Mouse (Mus musculus) forebrain, embryonic 14.5 days (tissue): ENCODE data around the gene Mrpl55. TPM values are rescaled to one million over a fixed set of nuclear protein-coding genes. Genes with fewer than 3 reads are reported as not detected.

ENCODE experiments used
- ATAC-seq: fragments of 200-750 bp; cut with Nextera tagmentation; 2 replicates; pipeline ENCODE4 v1.8.0; 2017; ENCODE audit warnings: mild to moderate bottlenecking, moderate library complexity
- DNase-seq: peaks from one replicate; pipeline ENCODE4 v3.0.0-alpha.2; 2015; ENCODE audit warnings: low spot score
- H3K27ac ChIP-seq: fragments of 300-500 bp; sonication (generic); 2 replicates; pipeline ENCODE4 v1.5.1; 2014; ENCODE audit warnings: low read depth, mild to moderate bottlenecking, control low read depth, low read length, moderate library complexity
- H3K27me3 ChIP-seq: fragments of 300-500 bp; sonication (generic); replicated peaks from 2 replicates; pipeline ENCODE4 v1.6.1; 2014; ENCODE audit warnings: low read length, control low read depth, mixed read lengths; ENCODE audit not compliant: control insufficient read depth, insufficient read depth
- H3K36me3 ChIP-seq: fragments of 300-500 bp; sonication (generic); 2 replicates; pipeline ENCODE4 v1.6.1; 2014; ENCODE audit warnings: low read length, control low read depth; ENCODE audit not compliant: control insufficient read depth, insufficient read depth
- H3K4me1 ChIP-seq: fragments of 300-500 bp; sonication (generic); 2 replicates; pipeline ENCODE4 v1.6.1; 2014; ENCODE audit warnings: antibody characterized with exemption, low read length, control low read depth; ENCODE audit not compliant: control insufficient read depth, insufficient read depth
- H3K4me2 ChIP-seq: fragments of 300-500 bp; sonication (generic); 2 replicates; pipeline ENCODE4 v1.6.1; 2014; ENCODE audit warnings: mild to moderate bottlenecking, control low read depth, low read length
- H3K4me3 ChIP-seq: fragments of 300-500 bp; sonication (generic); 2 replicates; pipeline ENCODE4 v1.5.1; 2014; ENCODE audit warnings: low read depth, low read length, control low read depth
- H3K9ac ChIP-seq: fragments of 300-500 bp; sonication (generic); 2 replicates; pipeline ENCODE4 v1.6.1; 2014; ENCODE audit warnings: mild to moderate bottlenecking, low read length, control low read depth, moderate library complexity
- H3K9me3 ChIP-seq: fragments of 300-500 bp; sonication (generic); replicated peaks from 2 replicates; pipeline ENCODE4 v1.6.1; 2016; ENCODE audit warnings: low read length, control low read depth, mixed read lengths; ENCODE audit not compliant: control insufficient read depth
- WGBS: fragments of 180-500 bp; shearing (Covaris S2); extraction: QIAGEN DNeasy Blood & Tissue Kit; methylation state at CpG from one replicate; pipeline ENCODE4 v1.1.7; 2014; 5-methylcytosine and 5-hydroxymethylcytosine counted together
- polyA plus RNA-seq: library from polyadenylated mRNA; unstranded; fragments of >200 nt; fragmentation: Nextera tagmentation; extraction: Ambion mirVana; gene quantifications from 2 replicates; pipeline ENCODE4 v1.2.1, GENCODE M21; 2014

The Mrpl55 gene
- polyA plus RNA-seq, 1 experiment from 2014 or later: 119 TPM

- H3K4me1 ChIP-seq: no peaks in the 10 kb centered on the region
- 90% methylated on average over 5 of the region's 5 CpGs for WGBS
- H3K9ac ChIP-seq: no peak overlapping the region
- no peak overlapping the region for H3K4me3 ChIP-seq
- no peaks in the 10 kb centered on the region for H3K27me3 ChIP-seq
- ATAC-seq (no peak), DNase-seq (no peak)
- H3K4me2 ChIP-seq: no peak overlapping the region
- peaks cover 39% of the 10 kb centered on the region for H3K36me3 ChIP-seq
- H3K27ac ChIP-seq: no peak overlapping the region
- H3K9me3 ChIP-seq: no peaks in the 10 kb centered on the region
These were observed 16.8 kb upstream of the Mrpl55 start for GRCm38 (mm10) chr11:59185490-59185889.

GRCm38 (mm10) chr11:59187706-59188105 lies 14.6 kb upstream of the Mrpl55 start:
- H3K27me3 ChIP-seq: no peaks in the 10 kb centered on the region
- H3K9ac ChIP-seq: no peak overlapping the region
- DNase-seq (no peak), ATAC-seq (no peak)
- H3K4me1 ChIP-seq: 0 out of 2 replicates have a peak, but pooled peaks cover 2% of the 10 kb centered on the region
- no peak overlapping the region for H3K4me2 ChIP-seq
- WGBS: 83% methylated on average over 6 of the region's 6 CpGs
- H3K9me3 ChIP-seq: no peaks in the 10 kb centered on the region
- H3K36me3 ChIP-seq: peaks cover 34% of the 10 kb centered on the region
- no peak overlapping the region for H3K4me3 ChIP-seq
- H3K27ac ChIP-seq: no peak overlapping the region

GRCm38 (mm10) chr11:59191231-59192058 lies 10.8 kb upstream of the Mrpl55 start:
- under 1% methylated on average over 55 of the region's 59 CpGs for WGBS
- DNase-seq: peak; percentile 92
- no peaks in the 10 kb centered on the region for H3K9me3 ChIP-seq
- ATAC-seq: peak; percentile 97
- peak overlapping the region; percentile 76 for H3K4me2 ChIP-seq
- H3K4me1 ChIP-seq: 0 out of 2 replicates have a peak, but pooled peaks cover 2% of the 10 kb centered on the region
- no peaks in the 10 kb centered on the region for H3K27me3 ChIP-seq
- peak overlapping the region; percentile 86 for H3K27ac ChIP-seq
- H3K9ac ChIP-seq: peak overlapping the region; percentile 82
- H3K36me3 ChIP-seq: peaks cover 4% of the 10 kb centered on the region; the same call in 1 of the 2 replicates
- H3K4me3 ChIP-seq: peak overlapping the region; percentile 61

- no peaks in the 10 kb centered on the region for H3K9me3 ChIP-seq
- H3K27me3 ChIP-seq: no peaks in the 10 kb centered on the region
- ATAC-seq: peak; percentile 22
- peak within 1 kb of the TSS; percentile 82 for H3K9ac ChIP-seq
- H3K36me3 ChIP-seq: no peaks in the 10 kb centered on the region
- peak within 1 kb of the TSS; percentile 76 for H3K4me2 ChIP-seq
- WGBS: 6% methylated on average over 16 of the region's 16 CpGs
- H3K4me1 ChIP-seq: 0 out of 2 replicates have a peak, but pooled peaks cover 2% of the 10 kb centered on the region
- H3K4me3 ChIP-seq: peak within 1 kb of the TSS; percentile 61
- no peak for DNase-seq
- peak within 1 kb of the TSS; percentile 86 for H3K27ac ChIP-seq
These were observed 10.3 kb upstream of the Mrpl55 start, which contains the start of gene Guk1 for GRCm38 (mm10) chr11:59192059-59192386. TSS of gene Guk1 (minus strand) at chr11:59192212.

- H3K4me1 ChIP-seq: peaks cover 2% of the 10 kb centered on the region; the same call in 1 of the 2 replicates
- H3K27ac ChIP-seq: no peak overlapping the region
- no peaks in the 10 kb centered on the region for H3K9me3 ChIP-seq
- no peak overlapping the region for H3K4me2 ChIP-seq
- DNase-seq (no peak), ATAC-seq (no peak)
- H3K4me3 ChIP-seq: no peak overlapping the region
- no peak overlapping the region for H3K9ac ChIP-seq
- no peaks in the 10 kb centered on the region for H3K27me3 ChIP-seq
- no peaks in the 10 kb centered on the region for H3K36me3 ChIP-seq
These were observed 6.1 kb upstream of the Mrpl55 start for GRCm38 (mm10) chr11:59196230-59196629.

GRCm38 (mm10) chr11:59201216-59202002 lies 877 bp upstream of the Mrpl55 start:
- ATAC-seq (peak; percentile 13), DNase-seq (no peak)
- Histone ChIP-seq H3K4me2 (peak overlapping the region; percentile 80), H3K4me1 (peaks cover 11% of the 10 kb centered on the region), H3K36me3 (peaks cover 23% of the 10 kb centered on the region), H3K27me3 (no peaks in the 10 kb centered on the region), H3K4me3 (peak overlapping the region; percentile 87), H3K9me3 (no peaks in the 10 kb centered on the region), H3K9ac (peak overlapping the region; percentile 76), H3K27ac (no peak overlapping the region)
- WGBS: 37% methylated on average over 16 of the region's 16 CpGs

GRCm38 (mm10) chr11:59208153-59208831 lies 6.0 kb downstream of the Mrpl55 start, which contains the start of gene 2310033P09Rik:
TSS of gene 2310033P09Rik (plus strand) at chr11:59208321.
- DNase-seq (peak; percentile 98), ATAC-seq (peak; percentile 92)
- Histone ChIP-seq H3K9ac (peak within 1 kb of the TSS; percentile 87), H3K4me3 (peak within 1 kb of the TSS; percentile 78), H3K4me2 (peak within 1 kb of the TSS; percentile 73), H3K36me3 (peaks cover 57% of the 10 kb centered on the region), H3K27ac (peak within 1 kb of the TSS; percentile 87), H3K27me3 (no peaks in the 10 kb centered on the region), H3K4me1 (peaks cover 5% of the 10 kb centered on the region; the same call in 1 of the 2 replicates), H3K9me3 (no peaks in the 10 kb centered on the region)
- under 1% methylated on average over 67 of the region's 67 CpGs for WGBS

- peak overlapping the region; percentile 73 for H3K4me2 ChIP-seq
- peak overlapping the region; percentile 78 for H3K4me3 ChIP-seq
- ATAC-seq: peak; percentile 32
- H3K4me1 ChIP-seq: peaks cover 5% of the 10 kb centered on the region; the same call in 1 of the 2 replicates
- peak; percentile 66 for DNase-seq
- H3K9ac ChIP-seq: peak overlapping the region; percentile 87
- peak overlapping the region; percentile 87; the same call in 1 of the 2 replicates for H3K27ac ChIP-seq
- H3K27me3 ChIP-seq: no peaks in the 10 kb centered on the region
- H3K9me3 ChIP-seq: no peaks in the 10 kb centered on the region
- WGBS: 12% methylated on average over 18 of the region's 18 CpGs
- H3K36me3 ChIP-seq: peaks cover 61% of the 10 kb centered on the region
These were observed 6.7 kb downstream of the Mrpl55 start for GRCm38 (mm10) chr11:59209003-59209441.
